Mouse (Mus musculus): ENCODE results near the gene Eea1.
"Not testable (repeated sequence)": the region's sequence is repeated elsewhere in the genome, so short reads cannot be mapped to it uniquely, and the experiment has no call there.

Gene Eea1

DNA sequence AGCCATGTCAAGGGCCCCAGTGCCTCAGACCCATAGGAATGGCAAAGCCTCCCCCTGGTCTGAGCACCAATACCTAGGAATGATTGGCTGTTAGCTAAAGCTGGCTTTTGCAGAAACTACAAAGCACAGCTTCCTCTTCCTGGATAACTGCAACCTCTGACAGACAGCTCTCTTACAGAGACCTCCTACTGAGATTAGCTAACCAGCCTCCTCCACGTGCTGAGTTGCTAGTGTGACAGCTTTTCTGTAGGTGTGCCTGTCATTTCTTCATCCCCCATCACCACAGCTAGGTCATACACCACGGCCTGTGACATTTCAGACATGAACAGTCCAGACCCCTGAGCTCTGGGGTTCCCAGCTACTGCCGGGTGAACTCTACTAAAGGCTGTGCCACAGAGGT, 126.9 kb downstream of the Eea1 start:
- DNase-seq (ENCODE audit: low spot score): no peak

DNA sequence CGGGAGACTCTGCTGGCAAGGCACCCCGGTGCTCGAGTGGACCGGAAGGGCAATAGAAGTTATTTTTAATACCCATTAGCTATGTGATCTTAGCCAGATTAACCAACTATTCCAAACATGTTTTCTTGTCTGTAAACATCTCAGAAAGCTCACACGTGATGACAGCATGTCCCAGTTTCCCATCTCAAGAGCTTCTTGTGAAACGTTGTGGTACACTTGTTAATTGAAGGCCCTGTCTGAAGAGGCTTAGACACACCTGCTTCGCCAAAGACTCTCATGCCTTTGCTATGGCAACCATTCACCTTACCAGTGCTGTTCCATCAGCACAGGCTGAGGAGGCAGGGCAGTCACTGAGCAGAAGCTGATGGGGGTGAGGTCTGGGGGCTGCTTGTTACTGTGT, 133.9 kb downstream of the Eea1 start:
- DNase-seq (ENCODE audit: low spot score): no peak

DNA sequence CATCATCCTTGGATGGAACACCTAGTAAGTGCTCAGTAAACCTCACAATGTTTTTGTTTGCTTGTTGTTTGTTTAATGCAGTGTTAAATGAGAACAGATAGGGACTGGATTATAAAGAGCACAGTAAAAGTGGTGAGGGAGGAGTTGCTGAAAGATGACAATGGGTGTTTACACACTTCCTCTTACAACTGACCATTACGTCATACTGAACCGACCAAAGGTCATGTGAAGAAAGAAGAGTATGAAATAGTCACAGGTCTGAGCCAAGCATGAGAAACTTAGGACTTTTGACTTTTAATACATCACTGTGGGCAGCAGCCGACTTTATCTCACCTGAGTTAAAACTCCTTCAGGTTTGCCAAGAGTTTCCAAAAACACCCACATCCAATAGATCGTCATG, 135.0 kb downstream of the Eea1 start:
- no peak for DNase-seq (ENCODE audit: low spot score)

DNA sequence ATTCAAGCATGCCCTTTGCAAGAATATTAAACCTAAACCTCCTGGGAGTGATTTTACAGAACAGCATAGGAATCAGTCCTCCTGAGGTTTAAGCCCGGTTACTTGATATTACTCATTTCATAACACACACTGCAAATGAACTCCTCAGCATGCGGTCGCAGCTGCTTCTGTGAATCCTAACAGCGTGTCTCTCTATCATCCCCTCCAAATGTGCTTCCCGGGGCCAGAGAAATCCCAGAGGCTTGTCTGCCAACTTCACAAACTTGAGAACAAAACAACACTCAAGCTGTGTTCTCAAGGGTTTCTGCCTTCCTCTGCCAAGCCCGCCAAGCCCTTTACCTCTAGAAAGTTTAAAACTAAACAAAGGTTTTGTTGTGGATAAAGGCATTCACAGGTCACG, 135.4 kb downstream of the Eea1 start:
- DNase-seq (ENCODE audit: low spot score): no peak

DNA sequence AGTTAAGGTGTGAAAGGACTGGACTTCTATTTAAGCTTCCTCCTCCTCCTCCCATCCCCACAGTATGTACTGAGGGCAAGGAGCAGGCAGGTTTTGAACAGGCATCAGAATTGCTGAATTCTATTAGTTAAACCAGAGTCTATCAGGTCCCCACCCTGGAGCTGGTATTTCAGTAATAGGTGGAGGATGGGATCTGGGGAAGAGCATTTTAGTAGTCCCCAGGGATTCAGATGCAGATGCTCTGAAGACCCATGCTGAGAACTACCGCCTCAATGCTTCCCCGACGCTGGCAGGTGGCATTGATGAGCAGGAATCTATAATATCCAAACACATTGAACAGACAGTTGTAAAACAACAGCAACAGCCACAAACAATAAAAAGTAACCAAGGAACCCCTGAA, 136.0 kb downstream of the Eea1 start:
- DNase-seq (ENCODE audit: low spot score): no peak

DNA sequence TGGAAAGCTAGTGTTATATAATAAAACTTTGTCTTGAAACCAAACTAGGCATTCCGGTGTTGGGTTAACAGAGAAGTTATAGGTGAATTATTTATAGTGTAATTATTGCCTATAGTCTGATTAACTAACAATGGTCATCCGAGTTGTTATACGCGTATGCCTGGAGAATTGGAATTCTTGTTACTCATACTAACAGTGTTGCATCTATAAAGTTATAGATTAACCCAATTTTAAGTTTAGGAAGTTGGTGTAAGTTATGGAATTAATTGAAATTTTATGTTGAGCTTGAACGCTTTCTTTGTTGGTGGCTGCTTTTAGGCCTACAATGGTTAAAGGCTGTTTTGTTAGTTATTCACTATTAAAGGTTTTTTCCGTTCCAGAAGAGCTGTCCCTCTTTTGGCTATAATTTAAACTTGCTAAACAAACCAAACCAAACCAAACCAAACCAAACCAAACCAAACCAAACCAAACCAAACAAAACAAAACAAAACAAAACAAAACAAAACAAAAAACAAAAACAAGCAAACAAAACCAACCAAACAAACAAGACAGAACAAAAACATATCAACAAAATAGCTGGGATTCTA, 137.1 kb downstream of the Eea1 start:
- DNase-seq (ENCODE audit: low spot score): not testable (repeated sequence)

DNA sequence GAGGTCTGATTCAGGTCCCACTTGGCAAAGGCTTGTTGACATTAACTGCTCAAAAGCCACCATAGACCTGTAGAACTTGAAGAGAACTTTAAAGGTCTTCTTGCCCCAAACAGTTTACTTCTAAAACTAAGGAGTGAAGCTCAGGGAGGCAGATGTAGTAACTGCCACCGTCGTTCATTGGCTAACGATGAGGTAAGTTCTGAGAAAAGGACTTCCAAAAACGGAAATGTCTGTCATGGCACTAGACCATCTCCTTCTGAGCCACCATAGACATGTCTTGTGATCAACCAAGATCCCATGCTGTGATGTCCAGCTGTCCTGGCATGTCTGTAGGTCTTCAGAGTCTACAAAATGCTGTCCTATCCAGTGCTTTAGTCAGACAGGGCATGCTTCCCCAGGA, 139.4 kb downstream of the Eea1 start:
- no peak for DNase-seq (ENCODE audit: low spot score)

DNA sequence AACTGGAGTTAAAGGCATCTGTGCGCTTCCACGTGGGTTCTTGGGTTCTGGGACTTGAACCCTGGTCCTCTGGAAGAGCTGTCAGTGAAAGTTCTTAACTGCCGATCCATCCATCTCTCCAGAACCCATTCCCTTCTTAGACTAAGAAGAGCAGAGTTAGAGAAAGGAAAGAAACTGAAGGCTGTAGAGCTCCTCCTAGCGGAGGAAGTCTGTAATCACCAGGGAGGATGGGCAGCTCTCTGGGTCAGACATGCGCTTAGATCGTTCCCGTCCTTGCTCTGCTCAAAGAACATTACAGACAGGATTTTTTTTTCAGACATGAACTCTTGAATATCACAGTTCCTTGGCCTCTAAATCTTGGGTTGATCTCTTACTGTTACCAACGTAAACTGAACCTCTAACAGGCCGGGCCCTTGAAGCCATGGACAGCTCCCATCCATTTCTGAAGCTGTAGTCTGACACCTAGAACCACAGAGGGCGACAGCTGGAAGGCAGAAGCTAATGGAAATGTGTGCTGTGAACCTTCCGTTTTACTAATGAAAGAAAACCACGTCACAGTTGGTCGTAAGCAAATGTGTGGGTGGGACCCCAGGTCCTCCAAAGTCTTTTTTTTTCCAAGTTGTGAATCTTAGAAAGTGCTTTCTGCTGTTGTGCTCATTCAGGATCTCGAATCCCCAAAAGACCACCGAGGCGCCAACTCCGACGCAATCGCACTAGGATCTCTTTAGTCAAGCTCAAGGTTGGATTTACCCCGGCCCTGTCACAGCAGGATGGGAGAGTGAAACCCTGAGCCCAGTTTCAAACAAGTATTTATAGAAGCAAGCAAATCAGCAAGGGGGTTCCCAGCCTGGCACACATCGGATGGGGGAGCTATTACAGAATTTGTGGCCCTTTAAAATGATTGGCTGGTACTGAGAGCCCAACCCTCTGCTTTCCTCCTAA, 140.3 kb downstream of the Eea1 start:
- DNase-seq (ENCODE audit: low spot score): no peak

DNA sequence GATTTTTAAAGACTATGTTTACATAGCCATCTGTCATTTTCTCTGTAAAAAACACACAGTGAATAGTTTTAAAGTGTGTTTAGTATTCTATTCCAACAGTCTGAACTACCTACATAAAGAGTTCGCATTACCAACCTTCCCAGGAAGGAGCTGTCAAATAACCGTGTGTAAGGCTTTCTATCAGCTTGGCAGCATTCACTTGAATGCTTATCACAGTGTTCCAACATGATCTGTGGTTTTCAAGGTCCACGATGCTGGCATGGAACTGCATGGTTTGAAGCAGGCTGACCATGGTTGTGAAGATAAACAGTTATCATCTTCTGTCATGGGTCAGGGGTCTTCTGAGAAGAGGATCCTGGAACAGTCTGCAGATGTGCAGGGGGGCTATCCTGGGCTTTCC, 141.8 kb downstream of the Eea1 start:
- no peak for DNase-seq (ENCODE audit: low spot score)

DNA sequence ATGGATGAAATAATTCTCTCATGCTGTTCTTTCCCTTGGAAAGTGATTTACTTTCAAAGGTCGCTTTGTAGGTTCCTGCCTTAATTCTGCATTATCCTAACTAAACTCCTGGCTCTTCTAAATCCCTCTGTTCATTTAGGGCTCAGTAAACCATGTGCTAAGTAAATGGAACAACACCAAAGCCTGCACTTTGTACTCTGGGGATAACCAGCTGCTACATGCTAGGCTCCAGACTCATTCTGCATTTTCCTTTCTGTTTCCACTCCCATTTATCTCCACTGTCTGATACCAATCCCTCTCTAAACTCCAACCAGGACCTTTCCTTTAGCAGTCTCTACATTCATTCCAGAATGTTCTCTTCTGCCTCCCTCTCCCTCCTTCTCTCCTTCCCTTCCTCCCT, 149.3 kb downstream of the Eea1 start:
- DNase-seq (ENCODE audit: low spot score): no peak

DNA sequence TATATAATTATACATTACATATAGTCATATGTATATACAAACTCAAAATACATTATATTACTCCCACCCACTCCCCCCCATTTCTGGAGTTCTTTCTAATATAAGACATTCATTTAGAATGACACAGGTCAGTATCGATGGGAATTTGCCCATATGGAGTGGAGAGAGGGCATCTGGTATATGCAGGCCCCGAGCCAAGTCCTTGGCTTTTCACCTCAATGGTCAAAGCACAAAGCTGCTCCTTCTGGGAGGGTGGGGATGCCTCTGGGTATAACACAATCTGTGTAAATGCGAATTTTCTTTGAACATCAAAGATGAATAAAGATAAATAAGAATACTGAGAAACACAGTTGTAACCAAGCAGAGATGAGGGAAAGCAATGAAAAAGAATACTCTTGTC, 149.9 kb downstream of the Eea1 start:
- DNase-seq (ENCODE audit: low spot score): no peak

DNA sequence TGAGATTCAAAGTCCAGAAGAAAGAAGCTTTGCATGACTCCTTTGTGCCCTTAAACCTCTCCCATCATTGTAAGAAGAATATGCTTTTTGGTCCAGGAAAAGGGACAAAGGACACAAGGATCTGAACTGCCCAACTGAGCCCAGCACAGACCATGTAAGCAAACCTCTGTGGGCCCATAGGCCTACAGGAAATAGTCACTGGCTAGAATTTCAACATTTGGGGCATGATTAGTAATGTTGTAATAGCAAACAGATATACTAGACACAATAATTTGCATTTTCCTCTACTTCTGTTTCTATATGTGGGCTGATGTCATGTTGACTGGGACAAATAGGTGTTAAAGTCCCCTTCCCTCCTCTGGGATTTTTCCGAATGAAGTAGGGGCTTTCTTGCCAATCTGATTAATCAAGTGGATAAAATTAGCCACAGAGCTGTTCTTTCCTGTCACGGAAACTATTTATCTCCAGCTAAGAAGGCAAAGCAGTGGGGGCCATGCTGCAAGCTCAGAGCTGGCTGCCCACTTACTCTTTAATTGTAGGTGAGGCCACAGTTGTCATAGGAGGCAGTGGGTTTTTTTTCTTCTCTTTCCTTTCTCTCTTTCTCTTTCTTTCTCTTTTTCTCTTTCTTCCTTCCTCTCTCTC, 153.6 kb downstream of the Eea1 start:
- DNase-seq (ENCODE audit: low spot score): no peak

DNA sequence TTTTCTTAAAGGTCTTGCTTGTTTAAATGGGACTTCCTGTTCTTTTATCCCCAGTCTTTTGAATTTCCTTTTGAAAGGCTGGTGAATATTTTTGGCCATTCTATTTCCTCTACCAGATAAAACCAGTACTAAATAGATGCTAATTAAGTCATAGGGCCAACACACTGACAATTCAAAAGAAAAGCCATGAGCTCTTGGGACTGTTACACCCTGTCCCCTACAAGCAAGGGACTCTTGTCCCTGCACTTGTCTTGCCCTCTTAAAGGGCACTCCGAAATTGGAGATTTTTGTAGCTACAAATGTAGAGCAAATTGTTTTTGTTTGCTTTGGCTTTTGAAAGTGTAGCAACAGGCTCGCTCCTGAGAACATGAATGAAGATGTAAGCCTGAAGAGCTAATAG, 154.1 kb downstream of the Eea1 start:
- DNase-seq (ENCODE audit: low spot score): no peak

Measured in testis, postnatal 10 days (tissue).